Mouse (Mus musculus) liver, embryonic 14.5 days (tissue): ENCODE results near the gene Aup1. TPM values are rescaled to one million over a fixed set of nuclear protein-coding genes. Genes with fewer than 3 reads are reported as not detected.

Source experiments
- ATAC-seq: fragments of 200-750 bp; cut with Nextera tagmentation; 2 replicates; pipeline ENCODE4 v1.8.0; 2017; ENCODE audit warnings: moderate number of reproducible peaks, mild to moderate bottlenecking, moderate library complexity; ENCODE audit not compliant: insufficient read depth
- DNase-seq, 3 experiments: peaks; one replicate each; pipeline ENCODE4 v3.0.0-alpha.2; 2012 to 2013; ENCODE audit warnings: low read depth in 3 of 3, low spot score in 3 of 3
- H3K27ac ChIP-seq: fragments of 300-500 bp; sonication (generic); 2 replicates; pipeline ENCODE4 v1.5.1; 2014; ENCODE audit warnings: moderate library complexity, mild to moderate bottlenecking, control low read depth, inconsistent platforms
- H3K27me3 ChIP-seq: fragments of 300-500 bp; sonication (generic); 2 replicates; pipeline ENCODE4 v1.6.1; 2014; ENCODE audit warnings: mild to moderate bottlenecking, low read length, moderate library complexity; ENCODE audit not compliant: control insufficient read depth, insufficient read depth
- H3K36me3 ChIP-seq: fragments of 300-500 bp; sonication (generic); replicated peaks from 2 replicates; pipeline ENCODE4 v1.6.1; 2014; ENCODE audit warnings: low read depth; ENCODE audit not compliant: control insufficient read depth, insufficient read depth
- H3K4me1 ChIP-seq, 2 experiments: fragments of 200-500 bp in 1 of 2; fragments of 300-500 bp in 1 of 2; sonication (generic) in 1 of 2; replicated peaks; 2 replicates each; pipeline ENCODE4 v1.6.1; 2012 to 2014; ENCODE audit warnings: antibody characterized with exemption in 1 of 2, inconsistent platforms in 1 of 2, low read length in 1 of 2; ENCODE audit not compliant: control insufficient read depth in 2 of 2, insufficient read depth in 2 of 2
- H3K4me2 ChIP-seq: fragments of 300-500 bp; sonication (generic); 2 replicates; pipeline ENCODE4 v1.6.1; 2014; ENCODE audit warnings: low read depth, mild to moderate bottlenecking, control low read depth, moderate library complexity
- H3K4me3 ChIP-seq, 2 experiments: fragments of 200-500 bp in 1 of 2; fragments of 300-500 bp in 1 of 2; sonication (generic) in 1 of 2; 2 replicates each; pipeline ENCODE4 v1.5.1; 2012 to 2014; ENCODE audit warnings: low read depth in 2 of 2, low read length in 2 of 2, mild to moderate bottlenecking in 2 of 2, control low read depth in 1 of 2, inconsistent platforms in 1 of 2, moderate library complexity in 1 of 2; ENCODE audit not compliant: insufficient read depth in 1 of 2
- H3K9ac ChIP-seq: fragments of 300-500 bp; sonication (generic); replicated peaks from 2 replicates; pipeline ENCODE4 v1.6.1; 2014; ENCODE audit warnings: mild to moderate bottlenecking, control low read depth, moderate library complexity
- H3K9me3 ChIP-seq: fragments of 300-500 bp; sonication (generic); 2 replicates; pipeline ENCODE4 v1.6.1; 2016; ENCODE audit warnings: low read length, mixed read lengths; ENCODE audit not compliant: control insufficient read depth
- CTCF ChIP-seq: IDR thresholded peaks from 2 replicates; pipeline ENCODE4 v1.5.1; 2016; ENCODE audit warnings: antibody characterized with exemption, low read depth, control low read depth
- EP300 ChIP-seq: IDR thresholded peaks from 2 replicates; pipeline ENCODE4 v1.6.1; 2016; ENCODE audit warnings: antibody characterized with exemption, low read depth
- WGBS: fragments of 180-500 bp; shearing (Covaris S2); extraction: QIAGEN DNeasy Blood & Tissue Kit; methylation state at CpG from one replicate; pipeline ENCODE4 v1.1.7; 2014; ENCODE audit not compliant: insufficient replicate concordance; 5-methylcytosine and 5-hydroxymethylcytosine counted together
- polyA plus RNA-seq, 2 experiments: library from polyadenylated mRNA; depleted of rRNA in 1 of 2; stranded (reverse) in 1 of 2; unstranded in 1 of 2; fragments of >200 nt; fragmentation: Nextera tagmentation in 1 of 2; extraction: Ambion mirVana in 1 of 2; gene quantifications; 2 replicates each; pipeline versions ENCODE4 v1.2.1 to v1.2.3; 2012 to 2014

Aup1 gene
- polyA plus RNA-seq, 2 experiments = 128 to 172 TPM

DNA sequence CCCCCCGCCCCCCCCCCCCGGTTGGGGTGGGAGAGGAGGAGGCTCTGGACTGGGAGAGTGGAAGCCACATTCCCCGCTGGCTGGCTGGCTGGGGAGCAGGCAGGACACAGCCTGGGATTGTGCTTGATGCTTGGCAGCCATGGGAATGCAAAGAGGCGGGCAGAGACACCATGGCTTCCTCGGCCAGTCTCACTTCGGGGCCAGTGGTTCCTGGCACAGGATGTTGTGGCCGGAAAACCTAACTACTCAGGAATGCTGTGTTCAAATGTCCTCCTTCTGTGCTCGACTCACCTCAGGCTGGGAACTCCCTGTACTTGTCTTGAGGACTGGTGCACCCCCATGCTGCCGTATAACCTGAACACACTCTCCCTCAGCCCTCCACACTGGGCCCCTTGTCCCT, 26.6 kb upstream of the Aup1 start:
- no peak overlapping the region for H3K9ac ChIP-seq
- peaks cover 17% of the 10 kb centered on the region for H3K36me3 ChIP-seq
- no peaks in the 10 kb centered on the region for H3K27me3 ChIP-seq
- no peaks in the 10 kb centered on the region for H3K9me3 ChIP-seq
- ATAC-seq (no peak), DNase-seq (no peak)
- no peak overlapping the region for H3K4me2 ChIP-seq
- TF ChIP-seq EP300 (no peak), CTCF (no peak)
- WGBS = 41% methylated on average over 7 of the region's 9 CpGs
- no peak overlapping the region; the same call in 1 of the 2 replicates for H3K27ac ChIP-seq
- H3K4me3 ChIP-seq = no peak overlapping the region
- peaks cover 25 to 37% of the 10 kb centered on the region in 2 experiments for H3K4me1 ChIP-seq

DNA sequence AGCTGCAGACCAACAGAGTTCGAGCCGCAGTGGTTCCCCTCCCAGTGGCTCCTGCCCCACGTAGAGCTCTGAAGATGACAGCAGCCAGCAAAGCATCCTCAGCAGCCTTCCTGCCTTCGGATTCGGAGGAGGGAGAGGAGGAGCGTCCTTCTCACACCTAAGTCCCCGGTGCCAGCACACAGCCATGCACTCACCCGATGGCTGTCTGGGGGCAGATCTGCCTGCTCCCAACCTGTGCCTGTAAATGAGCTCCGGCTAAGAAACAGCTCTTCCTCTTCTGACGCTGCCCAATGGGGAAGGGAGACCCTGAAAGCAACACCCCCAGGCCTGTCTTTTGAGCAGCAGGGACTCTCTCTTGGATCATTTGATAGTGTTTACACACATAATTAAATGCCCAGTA, 24.5 kb upstream of the Aup1 start:
- H3K4me1 ChIP-seq = peaks cover 13 to 22% of the 10 kb centered on the region in 2 experiments
- H3K9ac ChIP-seq = no peak overlapping the region
- peaks cover 17% of the 10 kb centered on the region for H3K36me3 ChIP-seq
- H3K27ac ChIP-seq = no peak overlapping the region
- H3K4me3 ChIP-seq = no peak overlapping the region
- no peak overlapping the region for H3K4me2 ChIP-seq
- ATAC-seq = no peak
- DNase-seq = no peak
- no peaks in the 10 kb centered on the region for H3K9me3 ChIP-seq
- WGBS = 62% methylated on average over 10 of the region's 10 CpGs
- no peak for TF ChIP-seq CTCF
- TF ChIP-seq EP300 = no peak
- H3K27me3 ChIP-seq = no peaks in the 10 kb centered on the region; the same call in 1 of the 2 replicates

DNA sequence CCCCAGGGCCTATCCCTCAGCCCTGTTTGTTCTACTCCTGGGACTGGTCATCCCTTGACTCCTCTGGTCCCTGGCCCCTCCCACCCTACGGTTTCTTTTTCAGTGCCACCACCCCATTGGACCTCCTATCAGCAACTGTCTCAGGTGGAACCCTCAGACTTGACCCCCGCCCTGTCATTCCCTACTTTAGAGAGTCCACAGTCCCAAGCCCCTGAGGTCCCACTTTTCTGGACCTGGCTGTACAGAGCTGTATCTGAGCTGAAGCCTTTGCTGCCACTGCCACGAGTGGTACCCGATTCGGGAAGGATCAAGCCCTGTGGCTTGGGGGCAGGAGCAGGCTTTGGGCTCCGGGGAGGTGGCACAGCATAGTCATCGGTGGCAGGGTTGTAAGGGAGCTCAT, 23.2 kb upstream of the Aup1 start:
- DNase-seq = no peak
- no peak for TF ChIP-seq EP300
- no peak for TF ChIP-seq CTCF
- Histone ChIP-seq H3K9ac (no peak overlapping the region), H3K4me2 (peak overlapping the region; percentile 94; the same call in 1 of the 2 replicates), H3K27ac (no peak overlapping the region), H3K4me3 (no peak overlapping the region), H3K9me3 (no peaks in the 10 kb centered on the region), H3K36me3 (peaks cover 17% of the 10 kb centered on the region), H3K4me1 (peaks cover 13 to 18% of the 10 kb centered on the region in 2 experiments), H3K27me3 (no peaks in the 10 kb centered on the region; the same call in 1 of the 2 replicates)
- ATAC-seq = no peak
- 83% methylated on average over 7 of the region's 7 CpGs for WGBS

DNA sequence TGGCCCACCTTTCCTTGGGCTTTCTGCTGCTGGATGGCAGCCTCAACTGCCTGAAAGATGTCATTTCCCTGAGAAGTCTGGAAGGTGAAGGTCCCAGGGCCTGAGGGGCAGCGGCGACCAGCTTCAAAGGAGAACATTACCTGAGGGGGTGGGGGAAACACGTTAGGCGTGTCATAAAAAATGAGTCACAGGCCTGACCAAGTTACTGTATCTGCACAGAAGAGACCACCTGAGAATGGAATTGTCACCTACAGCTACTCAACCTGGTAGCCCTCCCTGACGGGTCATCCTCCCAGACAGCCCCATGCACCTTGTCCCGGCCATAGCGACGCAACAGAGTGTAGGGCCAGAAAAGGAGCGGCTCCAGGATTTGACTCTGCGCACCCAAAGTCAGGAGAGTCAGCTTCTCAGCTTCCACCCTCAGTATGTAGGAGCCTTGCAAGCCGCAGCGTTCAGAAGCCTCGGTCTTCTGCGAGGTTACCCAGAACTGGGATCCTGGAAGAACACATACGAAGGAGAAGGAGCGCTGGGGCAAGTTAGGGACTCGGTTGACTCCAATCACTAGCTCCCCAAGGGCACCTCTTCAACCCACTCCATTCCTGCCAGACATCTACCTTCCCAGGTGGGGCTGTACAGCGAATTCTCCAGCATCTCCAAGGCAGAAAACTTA, 22.3 kb upstream of the Aup1 start:
- DNase-seq (no peak), ATAC-seq (no peak)
- 62% methylated on average over 18 of the region's 18 CpGs for WGBS
- H3K27me3 ChIP-seq = no peaks in the 10 kb centered on the region; the same call in 1 of the 2 replicates
- H3K4me1 ChIP-seq = peaks cover 13 to 18% of the 10 kb centered on the region in 2 experiments
- H3K9me3 ChIP-seq = no peaks in the 10 kb centered on the region
- peak overlapping the region; percentile 82 to 95 for H3K4me3 ChIP-seq
- no peak for TF ChIP-seq EP300
- peaks cover 17% of the 10 kb centered on the region for H3K36me3 ChIP-seq
- peak overlapping the region; percentile 85 for H3K27ac ChIP-seq
- peak overlapping the region; percentile 96 for H3K9ac ChIP-seq
- peak overlapping the region; percentile 94 for H3K4me2 ChIP-seq

DNA sequence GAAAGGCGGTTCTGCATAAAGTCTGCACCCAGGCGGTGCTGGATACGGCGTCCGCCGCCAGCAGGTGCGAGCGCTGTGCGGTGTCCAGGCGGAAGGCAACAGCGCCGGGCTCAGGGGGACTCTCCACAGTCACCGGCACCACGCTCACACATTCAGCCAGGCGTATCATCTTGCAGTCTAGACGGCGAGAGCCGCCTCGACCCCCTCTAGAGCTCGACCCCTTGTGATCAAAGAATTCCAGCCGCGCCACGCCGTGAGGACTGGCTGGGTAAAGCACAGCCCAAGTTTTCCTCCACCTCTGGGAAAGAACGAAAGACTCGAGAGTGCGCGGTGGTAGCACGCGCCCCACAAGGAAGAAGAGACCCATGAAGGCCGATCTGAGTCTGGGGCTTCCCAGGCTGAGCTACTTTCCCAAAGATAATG, 21.5 kb upstream of the Aup1 start:
- ATAC-seq = peak; percentile 68
- Histone ChIP-seq H3K27ac (peak overlapping the region; percentile 85), H3K27me3 (no peaks in the 10 kb centered on the region; the same call in 1 of the 2 replicates), H3K4me1 (peaks cover 13 to 18% of the 10 kb centered on the region in 2 experiments), H3K4me3 (peak overlapping the region; percentile 82 to 95), H3K9ac (peak overlapping the region; percentile 96), H3K36me3 (peaks cover 17% of the 10 kb centered on the region), H3K9me3 (no peaks in the 10 kb centered on the region), H3K4me2 (peak overlapping the region; percentile 94)
- TF ChIP-seq CTCF (peak; percentile 74), EP300 (no peak)
- WGBS = under 1% methylated on average over 31 of the region's 31 CpGs
- DNase-seq = no peak
